Mouse (Mus musculus): ENCODE measurements around the gene Atat1.

DNA sequence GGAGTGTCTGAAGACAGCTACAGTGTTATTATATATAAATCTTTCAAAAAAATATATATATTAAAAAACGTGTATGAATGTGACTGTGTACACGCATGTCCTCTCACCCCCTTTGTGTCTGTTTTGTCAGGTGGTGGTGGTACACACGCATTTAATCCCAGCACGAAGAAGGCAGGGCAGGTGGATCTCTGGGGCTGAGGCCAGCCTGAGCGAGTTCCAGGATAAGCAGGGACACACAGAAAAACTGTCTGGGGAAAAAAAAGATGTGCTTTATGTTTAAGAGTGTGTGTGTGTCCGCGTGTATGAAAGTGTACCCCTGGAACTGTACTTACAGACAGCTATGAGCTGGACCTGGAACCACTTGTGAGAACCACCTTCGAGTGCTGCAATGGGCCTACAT, 44.8 kb upstream of the Atat1 start:
- no peak for TF ChIP-seq MAFK (IDR thresholded peaks at IDR 0.05; ENCODE audit: insufficient read depth, low read depth, low read length)
- TF ChIP-seq ZC3H11A (IDR thresholded peaks at IDR 0.05; ENCODE audit: borderline replicate concordance, low read depth, low read length): no peak
- no peak for TF ChIP-seq CHD2 (IDR thresholded peaks at IDR 0.05; ENCODE audit: low read depth, low read length)

All from ES-E14 (cell line).